31 mouse cellular contexts compared by ENCODE assay signal in the genomic region with DNA sequence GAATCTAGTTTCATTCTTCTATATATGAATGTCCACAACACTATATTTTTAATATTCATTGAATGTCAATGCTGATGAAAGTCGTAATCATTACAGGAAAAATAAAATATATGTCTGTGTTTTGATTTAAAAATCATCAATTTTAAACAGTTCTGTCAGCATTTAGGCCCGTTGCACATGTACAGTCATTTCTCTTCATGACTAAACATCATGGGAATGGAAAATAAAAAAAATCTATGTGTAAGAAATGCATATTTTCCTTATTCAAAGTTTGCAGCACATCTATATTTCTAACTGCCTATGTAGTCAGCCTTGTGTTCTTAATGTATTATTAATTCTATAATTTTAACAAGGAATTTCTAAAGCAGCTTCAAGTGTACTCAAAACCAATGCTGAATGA.
"Had no signal": no experiment of that assay in that cellular context is flagged by ENCODE, and none has a peak within 500 bp of the region (broad histone marks: within the 10 kb centered on the region; RNA-seq: fewer than 3 reads in every experiment).

No protein-coding gene starts in this region.

- H3K4me1 ChIP-seq: heart, embryonic 15.5 days had no signal

- H3K27me3 ChIP-seq: heart, embryonic 12.5 days; heart, embryonic 13.5 days; heart, embryonic 15.5 days; hindbrain, embryonic 12.5 days; hindbrain, embryonic 13.5 days; hindbrain, embryonic 15.5 days; intestine, embryonic 15.5 days; kidney, embryonic 15.5 days had no signal

- H3K4me3 ChIP-seq: heart, embryonic 12.5 days; heart, embryonic 13.5 days; heart, embryonic 15.5 days; hindbrain, embryonic 10.5 days; hindbrain, embryonic 12.5 days; hindbrain, embryonic 13.5 days; hindbrain, embryonic 15.5 days; intestine, embryonic 15.5 days; kidney, embryonic 15.5 days; layer of hippocampus, adult 2 months; left cerebral cortex, adult 2 months had no signal

- H3K27ac ChIP-seq: heart, embryonic 13.5 days; heart, embryonic 15.5 days; hindbrain, embryonic 10.5 days; hindbrain, embryonic 12.5 days; hindbrain, embryonic 13.5 days; hindbrain, embryonic 14.5 days; hindbrain, embryonic 15.5 days; hindbrain, postnatal 0 days; intestine, embryonic 15.5 days; kidney, embryonic 15.5 days; kidney, postnatal 0 days; layer of hippocampus, adult 2 months; left cerebral cortex, adult 2 months had no signal

- DNase-seq: heart, postnatal 10 days; heart, postnatal 14 days; heart, postnatal 36 days; heart, postnatal 4 days; kidney, adult 11 months; kidney, adult 18-20 months; kidney, adult 2 months; kidney, adult 8-10 months; kidney, adult 9 months; kidney, postnatal 10 days; kidney, postnatal 14 days; kidney, postnatal 25 days; kidney, postnatal 36 days; kidney, postnatal 4 days; layer of hippocampus, adult 9-11 months; layer of hippocampus, postnatal 36 days had no signal

- H3K4me2 ChIP-seq: heart, embryonic 11.5 days; heart, embryonic 12.5 days; heart, embryonic 13.5 days; heart, embryonic 15.5 days; hindbrain, embryonic 12.5 days; hindbrain, embryonic 13.5 days; hindbrain, embryonic 14.5 days; hindbrain, embryonic 15.5 days; intestine, embryonic 15.5 days; kidney, embryonic 15.5 days had no signal

- H3K9ac ChIP-seq: heart, embryonic 12.5 days; heart, embryonic 13.5 days; heart, embryonic 15.5 days; hindbrain, embryonic 12.5 days; hindbrain, embryonic 13.5 days; hindbrain, embryonic 14.5 days; hindbrain, embryonic 15.5 days; intestine, embryonic 15.5 days; kidney, embryonic 15.5 days had no signal

- H3K9me3 ChIP-seq: heart, embryonic 12.5 days; heart, embryonic 13.5 days; heart, embryonic 15.5 days; hindbrain, embryonic 10.5 days; hindbrain, embryonic 12.5 days; hindbrain, embryonic 13.5 days; hindbrain, embryonic 15.5 days; intestine, embryonic 15.5 days; kidney, embryonic 15.5 days had no signal

- H3K36me3 ChIP-seq: heart, embryonic 12.5 days; heart, embryonic 13.5 days; heart, embryonic 15.5 days; hindbrain, embryonic 10.5 days; hindbrain, embryonic 12.5 days; hindbrain, embryonic 13.5 days; hindbrain, embryonic 15.5 days; intestine, embryonic 15.5 days; kidney, embryonic 15.5 days had no signal
